Mouse (Mus musculus): ENCODE data around the gene Mettl17. TPM values are rescaled to one million over a fixed set of nuclear protein-coding genes. Genes with fewer than 3 reads are reported as not detected.

The Mettl17 gene
- polyA plus RNA-seq, 1 experiment from 2014 or later, result 68.0 TPM

DNA sequence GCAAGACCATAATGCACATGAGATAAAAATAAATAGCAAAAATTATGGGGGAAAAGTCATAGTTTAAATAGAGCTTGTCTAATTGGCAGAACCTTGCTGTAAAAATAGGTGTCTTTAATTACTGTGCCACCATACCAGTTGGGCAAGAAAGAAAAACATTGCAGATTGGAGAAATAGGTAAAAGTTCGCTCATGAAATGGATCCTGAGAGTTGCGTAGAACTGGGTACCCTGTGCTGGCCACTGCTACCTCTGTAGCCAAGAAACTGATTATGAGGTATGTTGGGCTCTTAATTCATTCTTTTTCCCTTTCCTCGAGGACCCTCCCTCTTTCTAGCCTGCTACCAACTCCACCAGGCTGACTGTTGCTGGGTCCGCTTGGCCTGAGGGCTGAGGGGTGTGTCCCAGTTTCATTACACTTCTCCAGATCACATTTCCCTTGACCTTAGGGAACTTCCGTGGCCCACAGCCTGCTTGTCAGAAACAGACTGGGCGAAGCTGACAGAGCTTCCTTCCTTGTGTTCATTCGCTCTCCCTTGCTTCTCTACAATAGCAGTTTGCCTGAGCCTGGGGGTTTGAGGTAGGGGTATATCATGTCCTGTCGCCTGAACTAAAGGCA, 56.4 kb downstream of the Mettl17 start:
- Histone ChIP-seq H3K27me3 (no peaks in the 10 kb centered on the region), H3K36me3 (no peaks in the 10 kb centered on the region), H3K9ac (replicated peaks) (no peak overlapping the region), H3K9me3 (no peaks in the 10 kb centered on the region), H3K4me3 (no peak overlapping the region), H3K27ac (replicated peaks) (no peak overlapping the region), H3K4me2 (replicated peaks) (no peak overlapping the region), H3K4me1 (no peaks in the 10 kb centered on the region)
- no peak for ATAC-seq (ENCODE audit: low FRiP score, low read depth)
- 49% methylated on average over 8 of the region's 8 CpGs for WGBS

GRCm38 (mm10) chr14:51941577-51941976, 56.9 kb downstream of the Mettl17 start:
- ATAC-seq (ENCODE audit: low FRiP score, low read depth), result no peak
- Histone ChIP-seq H3K36me3 (no peaks in the 10 kb centered on the region), H3K9ac (replicated peaks) (no peak overlapping the region), H3K4me3 (no peak overlapping the region), H3K27me3 (no peaks in the 10 kb centered on the region), H3K9me3 (no peaks in the 10 kb centered on the region), H3K4me1 (no peaks in the 10 kb centered on the region), H3K27ac (replicated peaks) (no peak overlapping the region), H3K4me2 (replicated peaks) (no peak overlapping the region)
- 62% methylated on average over 9 of the region's 9 CpGs for WGBS

DNA sequence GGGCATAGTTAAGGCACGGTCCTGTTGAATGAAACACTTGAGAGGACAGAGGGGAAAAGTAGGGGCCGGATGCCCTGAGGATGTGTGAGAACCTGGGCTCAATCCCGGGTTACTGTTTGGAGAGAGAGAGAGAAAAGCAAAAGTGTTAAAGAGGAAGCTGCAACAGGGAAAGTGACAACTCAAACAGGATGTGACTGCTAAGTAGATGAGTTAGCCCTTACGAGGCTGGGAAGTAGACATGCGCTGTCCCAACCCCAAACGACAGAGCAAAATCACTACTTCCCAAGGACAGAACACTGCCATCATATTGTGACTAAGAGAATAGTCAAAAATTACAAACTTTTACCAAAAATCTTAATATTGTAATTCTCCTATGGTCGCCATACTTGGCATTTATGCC, 57.6 kb downstream of the Mettl17 start:
- Histone ChIP-seq H3K4me1 (no peaks in the 10 kb centered on the region), H3K9ac (replicated peaks) (no peak overlapping the region), H3K9me3 (no peaks in the 10 kb centered on the region), H3K27ac (replicated peaks) (no peak overlapping the region), H3K36me3 (no peaks in the 10 kb centered on the region), H3K4me2 (replicated peaks) (no peak overlapping the region), H3K27me3 (no peaks in the 10 kb centered on the region), H3K4me3 (no peak overlapping the region)
- 76% methylated on average over 7 of the region's 7 CpGs for WGBS
- ATAC-seq (ENCODE audit: low FRiP score, low read depth), result no peak

Small RNA genes within 50 kb of the gene (microRNA-seq; reads per million reads assigned to microRNA genes)
- gene Gm27375, result not detected

Other genes starting within 250 kb of the Mettl17 start
- not detected in 2 replicates for gene Gm4181, start 249.2 kb upstream of the Mettl17 start, polyA plus RNA-seq (2016; fragmentation: Nextera tagmentation; extraction: Ambion mirVana)
- gene Gm17079, start 189.4 kb upstream of the Mettl17 start, polyA plus RNA-seq (2016; fragmentation: Nextera tagmentation; extraction: Ambion mirVana), result not detected in 2 replicates
- not detected in 2 replicates for gene Gm5800, start 167.7 kb upstream of the Mettl17 start, polyA plus RNA-seq (2016; fragmentation: Nextera tagmentation; extraction: Ambion mirVana)
- not detected in 2 replicates for gene Ang4, start 111.3 kb upstream of the Mettl17 start, polyA plus RNA-seq (2016; fragmentation: Nextera tagmentation; extraction: Ambion mirVana)
- gene AY358078, start 84.8 kb upstream of the Mettl17 start, polyA plus RNA-seq (2016; fragmentation: Nextera tagmentation; extraction: Ambion mirVana), result not detected in 2 replicates
- not detected in 2 replicates for gene Ear6, start 31.1 kb upstream of the Mettl17 start, polyA plus RNA-seq (2016; fragmentation: Nextera tagmentation; extraction: Ambion mirVana)
- 1.2 and 1.6 TPM in 2 replicates for gene Slc39a2, start 8.0 kb downstream of the Mettl17 start, polyA plus RNA-seq (2016; fragmentation: Nextera tagmentation; extraction: Ambion mirVana)
- 21.6 and 24.0 TPM in 2 replicates for gene Ndrg2, start 29.3 kb downstream of the Mettl17 start, polyA plus RNA-seq (2016; fragmentation: Nextera tagmentation; extraction: Ambion mirVana)
- gene Tppp2, start 33.6 kb downstream of the Mettl17 start, polyA plus RNA-seq (2016; fragmentation: Nextera tagmentation; extraction: Ambion mirVana), result not detected in 2 replicates
- gene Rnase13, start 37.9 kb downstream of the Mettl17 start, polyA plus RNA-seq (2016; fragmentation: Nextera tagmentation; extraction: Ambion mirVana), result not detected in 2 replicates
- 116 and 122 TPM in 2 replicates for gene Arhgef40, start 99.9 kb downstream of the Mettl17 start, polyA plus RNA-seq (2016; fragmentation: Nextera tagmentation; extraction: Ambion mirVana)
- gene Tmem253, start 130.8 kb downstream of the Mettl17 start, polyA plus RNA-seq (2016; fragmentation: Nextera tagmentation; extraction: Ambion mirVana), result 1.0 and 2.1 TPM in 2 replicates
- 111 and 112 TPM in 2 replicates for gene Zfp219, start 135.9 kb downstream of the Mettl17 start, polyA plus RNA-seq (2016; fragmentation: Nextera tagmentation; extraction: Ambion mirVana)
- gene Olfr221, start 157.6 kb downstream of the Mettl17 start, polyA plus RNA-seq (2016; fragmentation: Nextera tagmentation; extraction: Ambion mirVana), result not detected in 2 replicates
- 770 and 818 TPM in 2 replicates for gene Hnrnpc, start 219.2 kb downstream of the Mettl17 start, polyA plus RNA-seq (2016; fragmentation: Nextera tagmentation; extraction: Ambion mirVana)
- 62.6 and 69.2 TPM in 2 replicates for gene Rpgrip1, start 225.9 kb downstream of the Mettl17 start, polyA plus RNA-seq (2016; fragmentation: Nextera tagmentation; extraction: Ambion mirVana)